Mouse (Mus musculus) kidney, postnatal 0 days (tissue): ENCODE results near the gene Coa7. TPM values are rescaled to one million over a fixed set of nuclear protein-coding genes. Genes with fewer than 3 reads are reported as not detected.
A peak's percentile ranks its signal among the peaks of the same experiment; 100 is the strongest.
"Not testable (repeated sequence)": the region's sequence is repeated elsewhere in the genome, so short reads cannot be mapped to it uniquely, and the experiment has no call there.

ENCODE experiments used
- ATAC-seq: fragments of 200-750 bp; cut with Nextera tagmentation; replicated peaks from 2 replicates; pipeline ENCODE4 v1.8.0; 2017; ENCODE audit warnings: low read depth, moderate number of reproducible peaks, moderate TSS enrichment, moderate library complexity; ENCODE audit not compliant: low FRiP score
- DNase-seq: peaks from one replicate; pipeline ENCODE4 v3.0.0-alpha.2; 2016; ENCODE audit warnings: low spot score
- H3K27ac ChIP-seq: fragments of 300-500 bp; sonication (generic); 2 replicates; pipeline ENCODE4 v1.5.1; 2014; ENCODE audit warnings: mild to moderate bottlenecking
- H3K27me3 ChIP-seq: fragments of 300-500 bp; sonication (generic); 2 replicates; pipeline ENCODE4 v1.6.1; 2014; ENCODE audit warnings: low read length, mixed read lengths; ENCODE audit not compliant: insufficient read depth
- H3K36me3 ChIP-seq: fragments of 300-500 bp; sonication (generic); 2 replicates; pipeline ENCODE4 v1.6.1; 2014; ENCODE audit warnings: low read length, mixed read lengths; ENCODE audit not compliant: insufficient read depth
- H3K4me1 ChIP-seq: fragments of 300-500 bp; sonication (generic); replicated peaks from 2 replicates; pipeline ENCODE4 v1.6.1; 2014; ENCODE audit warnings: antibody characterized with exemption, low read length, mixed read lengths; ENCODE audit not compliant: insufficient read depth
- H3K4me2 ChIP-seq: fragments of 300-500 bp; sonication (generic); 2 replicates; pipeline ENCODE4 v1.6.1; 2014; ENCODE audit warnings: mild to moderate bottlenecking, low read length, moderate library complexity, mixed read lengths
- H3K4me3 ChIP-seq: fragments of 300-500 bp; sonication (generic); replicated peaks from 2 replicates; pipeline ENCODE4 v1.5.1; 2014; ENCODE audit warnings: low read depth, low read length
- H3K9ac ChIP-seq: fragments of 300-500 bp; sonication (generic); 2 replicates; pipeline ENCODE4 v1.6.1; 2014; ENCODE audit warnings: low read depth, low read length
- H3K9me3 ChIP-seq: fragments of 300-500 bp; sonication (generic); replicated peaks from 2 replicates; pipeline ENCODE4 v1.6.1; 2016; ENCODE audit warnings: low read length, inconsistent platforms, mixed read lengths
- CTCF ChIP-seq: IDR thresholded peaks from 2 replicates; pipeline ENCODE4 v1.5.1; 2016; ENCODE audit warnings: antibody characterized with exemption, low read depth, mild to moderate bottlenecking, moderate library complexity
- WGBS: fragments of 180-500 bp; shearing (Covaris S2); extraction: QIAGEN DNeasy Blood & Tissue Kit; methylation state at CpG from one replicate; pipeline ENCODE4 v1.1.7; 2014; 5-methylcytosine and 5-hydroxymethylcytosine counted together
- polyA plus RNA-seq: library from polyadenylated mRNA; unstranded; fragments of >200 nt; fragmentation: Nextera tagmentation; extraction: Ambion mirVana; gene quantifications from 2 replicates; pipeline ENCODE4 v1.2.1, GENCODE M21; 2015

Gene Coa7
- polyA plus RNA-seq, 1 experiment from 2014 or later = 66.6 TPM

GRCm38 (mm10) chr4:108349064-108349463, 21.1 kb downstream of the Coa7 start:
- H3K9me3 ChIP-seq = no peaks in the 10 kb centered on the region
- no peaks in the 10 kb centered on the region for H3K27me3 ChIP-seq
- 79% methylated on average over 3 of the region's 3 CpGs for WGBS
- no peak overlapping the region for H3K9ac ChIP-seq
- H3K4me3 ChIP-seq = no peak overlapping the region
- ATAC-seq = no peak
- no peak for DNase-seq
- TF ChIP-seq CTCF = no peak
- H3K4me2 ChIP-seq = no peak overlapping the region
- H3K4me1 ChIP-seq = peaks cover 33% of the 10 kb centered on the region
- H3K27ac ChIP-seq = no peak overlapping the region
- H3K36me3 ChIP-seq = no peaks in the 10 kb centered on the region

- DNase-seq = no peak
- Histone ChIP-seq H3K4me3 (no peak overlapping the region), H3K9ac (no peak overlapping the region), H3K4me1 (peaks cover 28% of the 10 kb centered on the region), H3K36me3 (no peaks in the 10 kb centered on the region), H3K27ac (no peak overlapping the region; the same call in 1 of the 2 replicates), H3K4me2 (no peak overlapping the region), H3K9me3 (no peaks in the 10 kb centered on the region), H3K27me3 (no peaks in the 10 kb centered on the region)
- 15% methylated on average over 8 of the region's 8 CpGs for WGBS
- no peak for ATAC-seq
- TF ChIP-seq CTCF = no peak
These were observed 22.1 kb downstream of the Coa7 start for GRCm38 (mm10) chr4:108349836-108350547.

- Histone ChIP-seq H3K36me3 (no peaks in the 10 kb centered on the region), H3K27me3 (no peaks in the 10 kb centered on the region), H3K4me2 (no peak overlapping the region), H3K9ac (no peak overlapping the region), H3K4me1 (peaks cover 24% of the 10 kb centered on the region), H3K4me3 (no peak overlapping the region), H3K9me3 (no peaks in the 10 kb centered on the region), H3K27ac (peak overlapping the region; percentile 67)
- 6% methylated on average over 8 of the region's 8 CpGs for WGBS
- ATAC-seq = peak; percentile 87
- TF ChIP-seq CTCF = no peak
- peak; percentile 93 for DNase-seq
These were observed 22.9 kb downstream of the Coa7 start for GRCm38 (mm10) chr4:108350819-108351218.

- not testable (repeated sequence) for H3K36me3 ChIP-seq, H3K27me3 ChIP-seq, H3K9me3 ChIP-seq, H3K27ac ChIP-seq, ATAC-seq, H3K9ac ChIP-seq, H3K4me2 ChIP-seq, DNase-seq, H3K4me3 ChIP-seq
- H3K4me1 ChIP-seq = peaks cover 17% of the 10 kb centered on the region
These were observed 25.7 kb downstream of the Coa7 start for GRCm38 (mm10) chr4:108353591-108353990.

- no peaks in the 10 kb centered on the region for H3K36me3 ChIP-seq
- no peaks in the 10 kb centered on the region for H3K27me3 ChIP-seq
- no peak overlapping the region for H3K4me2 ChIP-seq
- ATAC-seq (no peak), DNase-seq (peak; percentile 44)
- no peak overlapping the region for H3K9ac ChIP-seq
- TF ChIP-seq CTCF = no peak
- 61% methylated on average over 8 of the region's 8 CpGs for WGBS
- H3K9me3 ChIP-seq = no peaks in the 10 kb centered on the region
- H3K4me1 ChIP-seq = peaks cover 7% of the 10 kb centered on the region; the same call in 1 of the 2 replicates
- no peak overlapping the region for H3K27ac ChIP-seq
- H3K4me3 ChIP-seq = no peak overlapping the region
These were observed 29.5 kb downstream of the Coa7 start for GRCm38 (mm10) chr4:108357458-108357857.

GRCm38 (mm10) chr4:108358498-108358897, 30.6 kb downstream of the Coa7 start:
- no peaks in the 10 kb centered on the region for H3K27me3 ChIP-seq
- no peak overlapping the region for H3K4me3 ChIP-seq
- 45% methylated on average over 4 of the region's 4 CpGs for WGBS
- no peak overlapping the region for H3K9ac ChIP-seq
- H3K27ac ChIP-seq = no peak overlapping the region
- no peaks in the 10 kb centered on the region for H3K36me3 ChIP-seq
- peaks cover 11% of the 10 kb centered on the region; the same call in 1 of the 2 replicates for H3K4me1 ChIP-seq
- TF ChIP-seq CTCF = no peak
- no peak overlapping the region for H3K4me2 ChIP-seq
- DNase-seq (no peak), ATAC-seq (no peak)
- H3K9me3 ChIP-seq = no peaks in the 10 kb centered on the region
